Mouse (Mus musculus) myocyte (in vitro differentiated cells): ENCODE measurements around the gene Oas1g. TPM values are rescaled to one million over a fixed set of nuclear protein-coding genes. Genes with fewer than 3 reads are reported as not detected.

Experiments
- H3K27me3 ChIP-seq: one replicate; pipeline ENCODE4 v1.6.1; 2011; ENCODE audit not compliant: control insufficient read depth, insufficient read depth, insufficient read length
- H3K36me3 ChIP-seq: one replicate; pipeline ENCODE4 v1.6.1; 2011; ENCODE audit not compliant: control insufficient read depth, insufficient read depth
- H3K4me2 ChIP-seq: one replicate; pipeline ENCODE4 v1.6.1; 2011; ENCODE audit warnings: low read depth, control low read depth
- H3K4me3 ChIP-seq: one replicate; pipeline ENCODE4 v1.5.1; 2011; ENCODE audit warnings: mild to moderate bottlenecking, control low read depth, moderate library complexity
- H3K79me2 ChIP-seq: one replicate; pipeline ENCODE4 v1.6.1; 2011; ENCODE audit not compliant: control insufficient read depth, insufficient read depth
- H3ac ChIP-seq: one replicate; pipeline ENCODE4 v1.6.1; 2011; ENCODE audit not compliant: control insufficient read depth, insufficient read length
- CEBPB ChIP-seq: IDR thresholded peaks from 2 replicates; pipeline ENCODE4 v1.6.1; 2011; ENCODE audit warnings: mild to moderate bottlenecking, moderate library complexity; ENCODE audit not compliant: poor library complexity, insufficient read depth, severe bottlenecking
- E2F4 ChIP-seq: IDR thresholded peaks from one replicate; pipeline ENCODE4 v1.6.1; 2011; ENCODE audit warnings: mild to moderate bottlenecking, control low read depth, moderate library complexity; ENCODE audit not compliant: insufficient read depth
- MAX ChIP-seq: IDR thresholded peaks from one replicate; pipeline ENCODE4 v1.6.1; 2011; ENCODE audit warnings: low read depth, mild to moderate bottlenecking, control low read depth
- MYOD1 ChIP-seq, 3 experiments: IDR thresholded peaks; one replicate each; pipeline ENCODE4 v1.6.1; 2011; ENCODE audit warnings: control low read depth in 2 of 3, low read depth in 2 of 3, mild to moderate bottlenecking in 2 of 3, moderate library complexity in 1 of 3; ENCODE audit not compliant: insufficient read length in 2 of 3, control insufficient read depth in 1 of 3
- MYOG ChIP-seq, 3 experiments: IDR thresholded peaks; one replicate each; pipeline ENCODE4 v1.6.1; 2011; ENCODE audit warnings: control low read depth in 2 of 3, low read depth in 2 of 3, mild to moderate bottlenecking in 2 of 3; ENCODE audit not compliant: insufficient read length in 2 of 3, control insufficient read depth in 1 of 3, insufficient read depth in 1 of 3
- POLR2A ChIP-seq: IDR thresholded peaks from one replicate; pipeline ENCODE4 v1.6.1; 2011; ENCODE audit warnings: low read depth, mild to moderate bottlenecking, control low read depth, moderate library complexity; ENCODE audit not compliant: insufficient read length
- POLR2AphosphoS2 ChIP-seq: IDR thresholded peaks from one replicate; pipeline ENCODE4 v1.6.1; 2011; ENCODE audit warnings: low read depth, control low read depth; ENCODE audit not compliant: insufficient read length
- REST ChIP-seq: IDR thresholded peaks from one replicate; pipeline ENCODE4 v1.6.1; 2011; ENCODE audit warnings: mild to moderate bottlenecking, control low read depth, moderate library complexity; ENCODE audit not compliant: insufficient read depth, insufficient read length
- SRF ChIP-seq: IDR thresholded peaks from one replicate; pipeline ENCODE4 v1.6.1; 2011; ENCODE audit warnings: low read depth; ENCODE audit not compliant: control insufficient read depth, insufficient read length
- TCF12 ChIP-seq: IDR thresholded peaks from one replicate; pipeline ENCODE4 v1.6.1; 2011; ENCODE audit warnings: mild to moderate bottlenecking, control low read depth; ENCODE audit not compliant: poor library complexity, insufficient read depth, severe bottlenecking
- TCF3 ChIP-seq: IDR thresholded peaks from one replicate; pipeline ENCODE4 v1.6.1; 2011; ENCODE audit warnings: low read depth, control low read depth; ENCODE audit not compliant: insufficient read length
- USF1 ChIP-seq: IDR thresholded peaks from one replicate; pipeline ENCODE4 v1.6.1; 2011; ENCODE audit warnings: low read depth, mild to moderate bottlenecking, control low read depth, moderate library complexity
- polyA plus RNA-seq: library from polyadenylated mRNA; unstranded; fragments of >200 nt; fragmentation: generic; extraction: Trizol; gene quantifications from one replicate; pipeline ENCODE4 v1.2.1, GENCODE M21; 2012; ENCODE audit warnings: missing spikeins

Oas1g gene
- polyA plus RNA-seq, 1 experiment, result not detected

DNA sequence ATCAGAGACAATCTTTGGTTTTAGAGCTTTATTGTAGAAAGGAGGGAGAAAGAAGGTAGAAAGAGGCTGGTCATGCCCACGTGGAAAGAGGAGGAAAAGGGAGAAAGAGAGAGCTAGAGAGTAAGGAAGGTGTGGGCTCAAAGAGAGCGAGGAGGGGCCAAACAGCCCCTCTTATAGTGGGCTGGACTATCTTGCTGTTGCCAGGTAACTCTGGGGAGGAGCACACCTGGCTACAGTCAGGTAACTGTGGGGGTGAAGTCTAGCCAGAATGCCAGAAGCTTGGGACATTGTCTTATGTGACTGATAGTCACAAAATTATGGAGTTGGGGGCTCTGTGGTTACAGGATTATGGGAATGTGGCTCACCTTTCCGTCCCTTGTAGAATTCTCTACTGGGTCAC is 17.3 kb downstream of the Oas1g start:
- H3ac ChIP-seq, result no peak overlapping the region
- no peak overlapping the region for H3K4me3 ChIP-seq
- H3K27me3 ChIP-seq, result no peaks in the 10 kb centered on the region
- H3K4me2 ChIP-seq, result no peak overlapping the region
- H3K36me3 ChIP-seq, result no peaks in the 10 kb centered on the region
- TF ChIP-seq SRF, result no peak
- no peak for TF ChIP-seq USF1
- TF ChIP-seq POLR2AphosphoS2, result no peak
- no peak for TF ChIP-seq TCF3
- TF ChIP-seq POLR2A, result no peak
- TF ChIP-seq TCF12, result no peak
- no peak for TF ChIP-seq MYOD1 (IDR thresholded peaks at IDR 0.05; ENCODE audit: control insufficient read depth in 1 of 3, insufficient read length in 2 of 3, low read depth in 2 of 3)
- TF ChIP-seq REST, result no peak
- TF ChIP-seq CEBPB, result no peak
- H3K79me2 ChIP-seq, result no peaks in the 10 kb centered on the region

GRCm38 (mm10) chr5:120869436-120870015 is 17.9 kb downstream of the Oas1g start:
- Histone ChIP-seq H3K4me2 (no peak overlapping the region), H3K79me2 (no peaks in the 10 kb centered on the region)

DNA sequence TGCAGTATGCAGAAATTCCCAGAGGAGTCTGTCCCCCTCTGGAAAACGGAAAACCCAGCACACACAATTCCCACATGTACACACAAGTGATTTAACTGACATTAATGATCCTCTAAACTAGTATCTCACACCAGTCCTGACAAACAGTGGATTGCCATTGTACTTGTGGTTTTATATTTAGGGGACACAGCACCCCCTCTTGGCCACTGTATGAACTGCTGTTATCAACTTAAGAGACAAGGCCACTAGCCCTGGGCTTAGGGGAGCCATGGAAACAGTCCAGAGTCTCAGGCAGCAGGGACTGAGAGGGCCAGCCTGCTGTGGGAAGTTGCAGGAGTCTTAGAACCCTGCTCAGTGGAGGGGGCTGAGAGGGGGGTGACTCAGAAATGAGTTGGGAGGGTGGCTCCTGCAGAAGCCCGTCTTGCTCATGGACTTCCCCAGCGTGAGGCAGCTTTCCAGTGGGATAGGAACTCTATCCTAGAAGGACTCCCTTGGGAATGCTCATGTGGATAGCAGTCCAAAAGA is 22.0 kb downstream of the Oas1g start:
- H3K36me3 ChIP-seq, result no peaks in the 10 kb centered on the region

More at GRCm38 (mm10) chr5:120869436-120870015, 17.9 kb downstream of the Oas1g start:
- H3K4me3 ChIP-seq, result no peak overlapping the region
- no peak overlapping the region for H3ac ChIP-seq
- no peaks in the 10 kb centered on the region for H3K27me3 ChIP-seq
- TF ChIP-seq POLR2A (no peak), MAX (no peak), E2F4 (no peak), POLR2AphosphoS2 (no peak), CEBPB (no peak), USF1 (no peak), MYOD1 (IDR thresholded peaks at IDR 0.05; ENCODE audit: control insufficient read depth in 1 of 3, insufficient read length in 2 of 3, low read depth in 2 of 3) (no peak), SRF (no peak), REST (no peak), TCF12 (no peak), MYOG (IDR thresholded peaks at IDR 0.05; ENCODE audit: control insufficient read depth in 1 of 3, insufficient read depth in 1 of 3, insufficient read length in 2 of 3, low read depth in 2 of 3) (no peak)
- H3K36me3 ChIP-seq, result no peaks in the 10 kb centered on the region

GRCm38 (mm10) chr5:120861121-120861520 is 26.3 kb downstream of the Oas1g start, which contains the start of gene Oas1h:
Oas1h (plus strand) TSS chr5:120861421.
- no peak within 1 kb of the TSS for H3ac ChIP-seq
- no peaks in the 10 kb centered on the region for H3K79me2 ChIP-seq
- H3K4me3 ChIP-seq, result no peak within 1 kb of the TSS
- no peak within 1 kb of the TSS for H3K4me2 ChIP-seq
- TF ChIP-seq POLR2A (no peak), E2F4 (no peak), TCF12 (no peak), SRF (no peak), TCF3 (no peak), CEBPB (no peak), USF1 (no peak), POLR2AphosphoS2 (no peak), REST (no peak), MAX (no peak), MYOD1 (IDR thresholded peaks at IDR 0.05; ENCODE audit: control insufficient read depth in 1 of 3, insufficient read length in 2 of 3, low read depth in 2 of 3) (no peak), MYOG (IDR thresholded peaks at IDR 0.05; ENCODE audit: control insufficient read depth in 1 of 3, insufficient read depth in 1 of 3, insufficient read length in 2 of 3, low read depth in 2 of 3) (no peak)
- H3K27me3 ChIP-seq, result no peaks in the 10 kb centered on the region
- H3K36me3 ChIP-seq, result no peaks in the 10 kb centered on the region

More for the DNA sequence above, 22.0 kb downstream of the Oas1g start:
- Histone ChIP-seq H3K27me3 (no peaks in the 10 kb centered on the region), H3K4me2 (no peak overlapping the region), H3K4me3 (no peak overlapping the region), H3K79me2 (no peaks in the 10 kb centered on the region), H3ac (no peak overlapping the region)
- no peak for TF ChIP-seq REST
- TF ChIP-seq E2F4, result no peak
- no peak for TF ChIP-seq MYOD1 (IDR thresholded peaks at IDR 0.05; ENCODE audit: control insufficient read depth in 1 of 3, insufficient read length in 2 of 3, low read depth in 2 of 3)
- no peak for TF ChIP-seq POLR2AphosphoS2
- no peak for TF ChIP-seq MAX

- H3K27me3 ChIP-seq, result no peaks in the 10 kb centered on the region
- no peak overlapping the region for H3K4me3 ChIP-seq
- H3K36me3 ChIP-seq, result no peaks in the 10 kb centered on the region
- no peak for TF ChIP-seq USF1
- no peak for TF ChIP-seq TCF3
- TF ChIP-seq POLR2A, result no peak
- TF ChIP-seq POLR2AphosphoS2, result no peak
- no peak for TF ChIP-seq MYOD1 (IDR thresholded peaks at IDR 0.05; ENCODE audit: control insufficient read depth in 1 of 3, insufficient read length in 2 of 3, low read depth in 2 of 3)
- TF ChIP-seq REST, result no peak
- no peak for TF ChIP-seq TCF12
- TF ChIP-seq SRF, result no peak
- no peak for TF ChIP-seq CEBPB
- no peak for TF ChIP-seq E2F4
- no peak for TF ChIP-seq MYOG (IDR thresholded peaks at IDR 0.05; ENCODE audit: control insufficient read depth in 1 of 3, insufficient read depth in 1 of 3, insufficient read length in 2 of 3, low read depth in 2 of 3)
- no peak for TF ChIP-seq MAX
- no peak overlapping the region for H3K4me2 ChIP-seq
- H3K79me2 ChIP-seq, result no peaks in the 10 kb centered on the region
- H3ac ChIP-seq, result no peak overlapping the region
Observed at GRCm38 (mm10) chr5:120859241-120859640, 28.2 kb downstream of the Oas1g start.
